Mouse (Mus musculus) heart, adult 2 months (tissue): ENCODE results near the gene Apof.

Experiments
- CTCF ChIP-seq: fragments of 200-600 bp; IDR thresholded peaks from 2 replicates; pipeline ENCODE4 v1.8.1; 2022; ENCODE audit warnings: antibody characterized with exemption, mild to moderate bottlenecking, moderate library complexity
- EP300 ChIP-seq: fragments of 200-500 bp; IDR thresholded peaks from 2 replicates; pipeline ENCODE4 v1.6.1; 2011; ENCODE audit warnings: low read depth, low read length, control low read depth; ENCODE audit not compliant: insufficient read depth
- POLR2A ChIP-seq: fragments of 200-500 bp; IDR thresholded peaks from 2 replicates; pipeline ENCODE4 v1.6.1; 2011; ENCODE audit warnings: mild to moderate bottlenecking, low read depth, low read length, control low read depth; ENCODE audit not compliant: insufficient read depth

DNA sequence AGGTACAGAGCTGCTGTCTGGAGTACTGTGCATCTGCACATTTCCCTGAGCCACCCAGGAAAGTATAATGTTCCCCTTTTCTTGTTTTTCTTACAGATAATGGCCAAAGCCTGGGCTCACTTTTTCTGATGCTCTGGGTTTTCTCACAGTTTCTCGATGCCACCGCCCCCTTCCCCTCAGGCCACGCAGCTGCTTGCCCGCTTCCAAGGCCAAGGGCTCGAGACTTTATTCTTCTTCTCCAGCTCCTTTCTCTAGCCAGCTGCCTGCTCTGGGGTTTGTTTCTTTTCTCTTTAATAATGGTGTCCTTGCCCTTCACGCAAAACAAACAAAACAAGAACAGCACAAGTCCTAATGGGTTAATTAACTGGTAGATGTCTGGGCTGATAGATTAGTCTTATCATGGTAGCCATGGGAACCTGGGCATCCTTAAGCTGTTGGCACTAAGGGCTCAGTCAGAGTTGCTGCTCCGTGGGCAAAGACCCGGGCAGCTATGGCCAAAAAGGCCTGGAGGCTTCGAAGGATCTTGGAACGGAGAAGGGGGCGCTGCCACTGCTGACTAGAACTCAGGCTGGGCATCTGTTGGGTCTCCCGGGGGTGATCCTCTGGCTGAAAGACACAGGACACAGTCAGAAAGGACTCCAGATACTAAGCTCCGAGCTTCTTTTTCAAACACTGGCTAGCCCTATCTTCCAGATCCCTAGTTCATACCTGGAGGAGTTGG lies 28.1 kb downstream of the Apof start:
- no peak for TF ChIP-seq EP300
- TF ChIP-seq CTCF = no peak
- no peak for TF ChIP-seq POLR2A
